Mouse (Mus musculus) midbrain, embryonic 15.5 days (tissue): ENCODE measurements at regions not wholly inside any gene's neighbourhood (a gene's known extent, or its start where the extent isn't known, plus 50 kb on each side); places are given as distances from the start of the nearest gene placed in this dataset.
"Not testable (repeated sequence)": the region's sequence is repeated elsewhere in the genome, so short reads cannot be mapped to it uniquely, and the experiment has no call there.

Experiments used
- ATAC-seq: fragments of 200-750 bp; cut with Nextera tagmentation; replicated peaks from 2 replicates; pipeline ENCODE4 v1.8.0; 2017; ENCODE audit warnings: moderate TSS enrichment
- H3K27ac ChIP-seq: fragments of 300-500 bp; sonication (generic); 2 replicates; pipeline ENCODE4 v1.5.1; 2015; ENCODE audit warnings: mild to moderate bottlenecking, inconsistent platforms
- H3K27me3 ChIP-seq: fragments of 300-500 bp; sonication (generic); replicated peaks from 2 replicates; pipeline ENCODE4 v1.6.1; 2015; ENCODE audit warnings: inconsistent platforms
- H3K36me3 ChIP-seq: fragments of 300-500 bp; sonication (generic); replicated peaks from 2 replicates; pipeline ENCODE4 v1.6.1; 2015; ENCODE audit warnings: inconsistent platforms
- H3K4me1 ChIP-seq: fragments of 300-500 bp; sonication (generic); 2 replicates; pipeline ENCODE4 v1.6.1; 2015; ENCODE audit warnings: inconsistent platforms
- H3K4me2 ChIP-seq: fragments of 300-500 bp; sonication (generic); 2 replicates; pipeline ENCODE4 v1.6.1; 2015; ENCODE audit warnings: inconsistent platforms, mild to moderate bottlenecking, moderate library complexity
- H3K4me3 ChIP-seq: fragments of 300-500 bp; sonication (generic); 2 replicates; pipeline ENCODE4 v1.5.1; 2015; ENCODE audit warnings: mild to moderate bottlenecking, inconsistent platforms
- H3K9ac ChIP-seq: fragments of 300-500 bp; sonication (generic); 2 replicates; pipeline ENCODE4 v1.6.1; 2015; ENCODE audit warnings: mild to moderate bottlenecking, inconsistent platforms
- H3K9me3 ChIP-seq: fragments of 300-500 bp; sonication (generic); 2 replicates; pipeline ENCODE4 v1.6.1; 2016; ENCODE audit warnings: inconsistent platforms
- WGBS: fragments of 180-500 bp; shearing (Covaris S2); methylation state at CpG from one replicate; pipeline ENCODE4 v1.1.7; 2015; ENCODE audit warnings: mixed read lengths; 5-methylcytosine and 5-hydroxymethylcytosine counted together

- 98% methylated on average over 2 of the region's 2 CpGs for WGBS
- H3K27ac ChIP-seq, H3K9me3 ChIP-seq, H3K27me3 ChIP-seq, H3K9ac ChIP-seq, H3K4me2 ChIP-seq, H3K36me3 ChIP-seq, H3K4me1 ChIP-seq, ATAC-seq, H3K4me3 ChIP-seq: not testable (repeated sequence)
Observed at GRCm38 (mm10) chr2:146732891-146733290, 122.8 kb upstream of the Kiz start.

DNA sequence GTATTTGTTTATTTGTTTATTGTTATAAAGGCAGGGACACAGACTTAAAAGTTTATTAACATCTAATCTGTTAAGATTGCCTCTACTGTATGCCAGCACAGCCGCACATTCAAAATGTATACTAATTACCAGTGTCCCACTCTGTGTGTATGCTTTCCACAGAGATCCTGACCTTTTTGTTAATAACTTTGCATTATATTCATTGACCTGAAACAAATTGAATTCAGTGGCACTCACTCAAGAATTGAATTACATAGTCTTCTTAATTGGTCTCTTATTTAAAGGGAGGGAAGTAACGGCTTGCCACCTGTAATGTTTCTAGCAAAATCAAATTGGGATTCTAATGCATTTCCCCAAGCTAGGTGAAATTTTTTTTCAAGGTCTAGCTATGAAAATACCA lies 111.3 kb upstream of the Kiz start:
- Histone ChIP-seq H3K36me3 (no peaks in the 10 kb centered on the region), H3K27me3 (no peaks in the 10 kb centered on the region), H3K9ac (no peak overlapping the region), H3K4me3 (no peak overlapping the region), H3K27ac (peak overlapping the region; percentile 89), H3K4me1 (peaks cover 25% of the 10 kb centered on the region), H3K4me2 (no peak overlapping the region), H3K9me3 (no peaks in the 10 kb centered on the region)
- WGBS = 58% methylated on average over 2 of the region's 2 CpGs
- no peak for ATAC-seq

DNA sequence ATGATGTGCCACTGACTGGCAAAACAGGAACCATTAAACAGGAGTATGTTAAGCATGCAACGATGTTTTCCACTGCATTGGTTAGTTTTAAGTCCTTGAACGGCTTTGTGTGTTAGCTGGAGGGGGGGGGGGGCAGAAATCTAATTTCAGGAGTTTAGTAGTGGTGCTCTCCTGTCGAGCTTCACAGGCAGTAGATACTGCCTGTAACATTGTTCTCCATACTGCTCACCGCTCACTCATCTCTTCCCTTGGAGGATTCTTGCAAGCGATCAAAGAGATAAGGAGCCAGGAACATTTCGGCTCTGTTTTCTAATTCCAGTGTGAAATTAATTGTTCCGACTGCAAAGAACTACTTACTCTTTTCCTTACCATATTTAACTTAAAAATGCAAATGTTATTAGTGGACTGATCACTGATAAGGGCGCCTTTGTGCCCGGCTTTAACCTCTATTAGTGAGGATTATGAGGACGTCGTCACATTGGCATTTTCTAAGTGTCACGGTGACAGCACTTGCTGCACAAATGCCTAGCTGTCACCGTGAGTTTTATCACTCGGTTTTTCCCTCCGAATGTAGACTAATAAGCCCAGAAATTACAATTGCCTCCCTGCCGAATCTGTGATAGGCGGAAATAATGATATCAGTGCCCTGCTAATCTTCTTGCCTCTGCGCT lies 110.5 kb upstream of the Kiz start:
- peak; percentile 74 for ATAC-seq
- Histone ChIP-seq H3K36me3 (no peaks in the 10 kb centered on the region), H3K4me2 (peak overlapping the region; percentile 56), H3K27me3 (no peaks in the 10 kb centered on the region), H3K4me1 (peaks cover 25% of the 10 kb centered on the region), H3K9me3 (no peaks in the 10 kb centered on the region), H3K4me3 (peak overlapping the region; percentile 42), H3K9ac (peak overlapping the region; percentile 43; the same call in 1 of the 2 replicates), H3K27ac (peak overlapping the region; percentile 89)
- WGBS = 23% methylated on average over 18 of the region's 18 CpGs

GRCm38 (mm10) chr2:146745683-146746047 lies 110.0 kb upstream of the Kiz start:
- Histone ChIP-seq H3K27ac (peak overlapping the region; percentile 89), H3K9ac (peak overlapping the region; percentile 43; the same call in 1 of the 2 replicates)
- ATAC-seq = peak; percentile 95

GRCm38 (mm10) chr2:146753988-146754387 lies 101.7 kb upstream of the Kiz start:
- no peak overlapping the region for H3K4me3 ChIP-seq
- no peaks in the 10 kb centered on the region for H3K27me3 ChIP-seq
- WGBS = 55% methylated on average over 2 of the region's 2 CpGs
- H3K4me2 ChIP-seq = no peak overlapping the region
- no peaks in the 10 kb centered on the region for H3K9me3 ChIP-seq
- no peak for ATAC-seq
- H3K27ac ChIP-seq = no peak overlapping the region
- H3K36me3 ChIP-seq = no peaks in the 10 kb centered on the region
- no peaks in the 10 kb centered on the region for H3K4me1 ChIP-seq
- no peak overlapping the region for H3K9ac ChIP-seq

More at GRCm38 (mm10) chr2:146745683-146746047, 110.0 kb upstream of the Kiz start:
- peaks cover 25% of the 10 kb centered on the region for H3K4me1 ChIP-seq
- H3K4me2 ChIP-seq = peak overlapping the region; percentile 56
- 9% methylated on average over 12 of the region's 12 CpGs for WGBS
- H3K36me3 ChIP-seq = no peaks in the 10 kb centered on the region
- H3K9me3 ChIP-seq = no peaks in the 10 kb centered on the region
- no peaks in the 10 kb centered on the region for H3K27me3 ChIP-seq
- peak overlapping the region; percentile 42 for H3K4me3 ChIP-seq

DNA sequence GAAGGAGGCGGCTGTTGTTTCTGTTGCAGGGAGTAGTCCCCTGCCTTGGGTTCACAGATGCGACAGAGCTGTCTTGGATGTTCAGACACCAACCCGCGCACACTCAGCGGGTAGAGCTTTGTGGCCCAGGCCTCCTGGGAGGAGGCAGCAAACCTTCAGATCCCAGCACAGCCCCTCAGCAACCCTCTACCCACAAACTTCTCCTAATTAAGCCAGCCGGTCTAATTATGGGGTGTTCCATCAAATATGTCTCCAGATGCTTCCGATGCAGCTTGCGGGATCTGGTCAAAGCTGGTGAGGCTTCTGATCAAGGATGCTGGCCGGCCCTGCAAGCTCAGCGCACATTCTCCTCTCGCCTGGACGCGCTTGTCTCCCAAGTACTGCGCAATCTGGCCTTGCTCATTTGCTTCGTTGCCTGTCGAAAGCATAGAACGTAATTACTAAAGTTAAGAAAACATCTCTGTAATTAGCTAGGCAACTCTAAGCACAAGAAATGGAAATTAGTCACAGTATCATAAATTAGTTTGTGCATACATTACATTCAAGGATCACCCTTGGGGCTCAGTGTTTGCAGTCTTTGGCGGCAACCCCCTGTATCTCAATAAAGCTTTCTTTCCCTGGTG lies 92.0 kb upstream of the Kiz start:
- no peak overlapping the region for H3K4me3 ChIP-seq
- H3K9ac ChIP-seq = no peak overlapping the region
- H3K4me2 ChIP-seq = peak overlapping the region; percentile 21; the same call in 1 of the 2 replicates
- H3K27ac ChIP-seq = 0 out of 2 replicates have a peak overlapping the region, but pooled peaks have one; percentile 3
- 47% methylated on average over 18 of the region's 18 CpGs for WGBS
- peaks cover 29% of the 10 kb centered on the region for H3K4me1 ChIP-seq
- ATAC-seq = peak; percentile 73
- H3K9me3 ChIP-seq = no peaks in the 10 kb centered on the region
- H3K36me3 ChIP-seq = no peaks in the 10 kb centered on the region
- H3K27me3 ChIP-seq = no peaks in the 10 kb centered on the region

DNA sequence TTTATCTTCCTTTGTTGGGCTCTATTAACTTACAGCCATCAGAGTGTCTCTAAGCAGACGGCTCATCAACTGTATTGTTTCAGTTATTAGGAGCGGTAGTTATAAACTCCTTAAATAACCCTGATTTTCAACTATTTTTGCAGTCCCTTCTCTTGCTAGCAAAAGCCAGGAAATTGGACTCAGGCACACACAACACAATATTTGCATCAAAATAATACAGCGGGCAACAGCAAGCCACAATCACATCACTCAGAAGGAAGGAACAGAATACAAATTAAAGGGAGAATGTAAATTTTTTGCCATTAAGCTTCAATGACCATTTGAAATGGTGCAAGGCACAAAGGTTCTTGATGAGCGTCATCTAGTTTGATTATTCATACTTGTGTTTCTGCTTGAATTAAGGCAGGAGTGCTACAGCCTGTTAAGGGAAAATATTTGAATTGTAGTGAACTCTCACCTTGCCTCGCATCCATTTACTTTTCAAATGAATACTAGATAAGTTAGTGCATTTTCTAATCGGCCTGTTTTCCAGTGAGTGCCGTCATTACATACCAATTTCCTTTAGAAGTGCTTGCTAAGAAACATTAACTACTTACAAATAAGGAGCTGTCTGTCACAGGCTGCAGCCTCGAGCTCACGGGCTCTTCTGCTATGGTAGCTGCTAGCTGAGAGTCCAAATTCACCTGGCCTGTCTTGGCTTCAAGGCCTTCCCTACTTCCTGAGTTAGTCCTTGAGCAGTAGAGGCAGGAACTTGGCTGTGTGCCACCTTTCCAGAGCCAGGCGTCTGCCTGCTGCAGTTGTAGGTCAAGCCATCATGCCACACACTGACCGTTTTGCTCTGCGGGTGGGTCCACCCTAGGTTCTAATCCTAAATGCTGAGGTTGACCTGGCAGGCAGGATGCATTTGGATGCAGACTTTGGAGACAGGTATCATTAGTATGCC lies 91.1 kb upstream of the Kiz start:
- no peak; the same call in 1 of the 2 replicates for ATAC-seq
- WGBS = 59% methylated on average over 12 of the region's 12 CpGs
- H3K9ac ChIP-seq = no peak overlapping the region
- H3K4me3 ChIP-seq = no peak overlapping the region
- peaks cover 29% of the 10 kb centered on the region for H3K4me1 ChIP-seq
- no peak overlapping the region for H3K4me2 ChIP-seq
- H3K36me3 ChIP-seq = no peaks in the 10 kb centered on the region
- H3K27ac ChIP-seq = peak overlapping the region; percentile 31; the same call in 1 of the 2 replicates
- H3K27me3 ChIP-seq = no peaks in the 10 kb centered on the region
- no peaks in the 10 kb centered on the region for H3K9me3 ChIP-seq

GRCm38 (mm10) chr2:146774876-146775275 lies 80.8 kb upstream of the Kiz start:
- no peaks in the 10 kb centered on the region for H3K4me1 ChIP-seq
- H3K9ac ChIP-seq = no peak overlapping the region
- H3K9me3 ChIP-seq = no peaks in the 10 kb centered on the region
- H3K27me3 ChIP-seq = no peaks in the 10 kb centered on the region
- H3K4me2 ChIP-seq = no peak overlapping the region
- no peaks in the 10 kb centered on the region for H3K36me3 ChIP-seq
- no peak for ATAC-seq
- H3K4me3 ChIP-seq = no peak overlapping the region
- H3K27ac ChIP-seq = no peak overlapping the region
- WGBS = 10% methylated on average over 2 of the region's 2 CpGs

DNA sequence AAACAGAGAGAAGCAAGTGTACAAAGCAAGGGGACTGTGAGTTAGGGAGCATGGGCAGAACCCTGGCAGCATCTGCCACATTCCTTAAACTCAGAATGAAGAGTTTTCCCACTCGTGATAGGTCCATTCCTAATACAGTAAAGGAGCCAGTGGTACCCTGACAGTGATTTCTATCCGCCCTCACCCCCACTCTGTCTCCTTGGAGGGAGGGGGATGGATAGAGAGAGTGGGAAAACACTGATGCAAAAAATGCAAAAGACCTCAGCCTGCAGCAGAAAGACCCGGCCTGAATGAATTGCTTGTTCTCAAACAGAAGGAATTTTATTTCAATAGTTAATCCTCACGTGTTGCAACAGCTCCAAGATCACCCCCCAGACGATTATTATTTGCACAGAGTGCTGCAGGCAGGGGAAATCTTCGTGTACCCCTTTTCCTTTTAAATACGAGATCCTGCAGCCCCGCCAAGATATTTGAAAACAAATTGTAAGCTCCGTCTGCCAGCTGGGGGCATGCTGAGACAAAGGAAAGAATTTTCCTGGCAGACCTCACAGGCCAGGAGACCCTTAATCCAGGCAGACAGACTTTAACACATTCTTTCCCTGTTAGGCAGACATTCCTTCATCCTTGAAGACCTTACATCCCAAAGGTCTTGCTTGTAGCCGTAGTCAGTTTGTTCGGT lies 68.4 kb upstream of the Kiz start:
- WGBS = 2% methylated on average over 11 of the region's 11 CpGs
- Histone ChIP-seq H3K36me3 (no peaks in the 10 kb centered on the region), H3K9me3 (no peaks in the 10 kb centered on the region), H3K9ac (no peak overlapping the region), H3K4me1 (peaks cover 19% of the 10 kb centered on the region), H3K27me3 (no peaks in the 10 kb centered on the region), H3K4me2 (peak overlapping the region; percentile 26), H3K4me3 (no peak overlapping the region), H3K27ac (peak overlapping the region; percentile 42)
- peak; percentile 83 for ATAC-seq

- 36% methylated on average over 5 of the region's 5 CpGs for WGBS
- Histone ChIP-seq H3K4me3 (no peak overlapping the region), H3K9ac (no peak overlapping the region), H3K36me3 (no peaks in the 10 kb centered on the region), H3K4me1 (peaks cover 19% of the 10 kb centered on the region), H3K27ac (peak overlapping the region; percentile 42; the same call in 1 of the 2 replicates), H3K9me3 (no peaks in the 10 kb centered on the region), H3K27me3 (0 out of 2 replicates have a peak, but pooled peaks cover 2% of the 10 kb centered on the region), H3K4me2 (no peak overlapping the region)
- ATAC-seq = peak; percentile 67
Observed at GRCm38 (mm10) chr2:146787811-146788455, 67.7 kb upstream of the Kiz start.

GRCm38 (mm10) chr2:146792844-146793420 lies 62.7 kb upstream of the Kiz start:
- Histone ChIP-seq H3K36me3 (no peaks in the 10 kb centered on the region), H3K9me3 (peaks cover 3% of the 10 kb centered on the region; the same call in 1 of the 2 replicates), H3K9ac (no peak overlapping the region), H3K4me1 (peaks cover 5% of the 10 kb centered on the region), H3K4me2 (no peak overlapping the region), H3K4me3 (no peak overlapping the region), H3K27ac (no peak overlapping the region), H3K27me3 (0 out of 2 replicates have a peak, but pooled peaks cover 2% of the 10 kb centered on the region)
- no peak for ATAC-seq
- 76% methylated on average over 6 of the region's 6 CpGs for WGBS
